Mouse (Mus musculus) kidney, postnatal 36 days (tissue): ENCODE measurements around the gene Zbtb9.

Source experiments
- DNase-seq, 2 experiments: peaks; one replicate each; pipeline ENCODE4 v3.0.0; 2021 to 2022; ENCODE audit warnings: mixed read lengths in 2 of 2

Zbtb9 gene

DNA sequence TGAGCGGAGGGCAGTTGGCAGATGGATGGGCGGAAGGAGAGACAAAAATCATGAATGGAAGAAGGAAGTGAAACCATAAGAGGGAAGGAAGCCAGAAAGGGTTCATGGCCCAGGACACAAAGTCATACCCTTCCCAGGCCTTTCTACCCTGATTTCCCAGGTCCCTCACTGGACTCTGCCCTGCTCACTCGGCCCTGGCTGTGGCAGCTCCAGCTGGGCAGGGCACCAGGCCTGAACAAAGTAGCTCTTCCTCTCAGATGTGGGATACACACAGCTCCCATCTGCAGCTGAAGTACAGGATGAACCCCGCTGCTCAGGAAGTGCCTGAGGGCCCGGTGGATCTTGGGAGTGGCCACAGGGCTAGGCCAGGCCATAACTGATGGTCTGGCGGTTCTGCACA is 69.9 kb downstream of the Zbtb9 start:
- peak; percentile 29 to 63 for DNase-seq

DNA sequence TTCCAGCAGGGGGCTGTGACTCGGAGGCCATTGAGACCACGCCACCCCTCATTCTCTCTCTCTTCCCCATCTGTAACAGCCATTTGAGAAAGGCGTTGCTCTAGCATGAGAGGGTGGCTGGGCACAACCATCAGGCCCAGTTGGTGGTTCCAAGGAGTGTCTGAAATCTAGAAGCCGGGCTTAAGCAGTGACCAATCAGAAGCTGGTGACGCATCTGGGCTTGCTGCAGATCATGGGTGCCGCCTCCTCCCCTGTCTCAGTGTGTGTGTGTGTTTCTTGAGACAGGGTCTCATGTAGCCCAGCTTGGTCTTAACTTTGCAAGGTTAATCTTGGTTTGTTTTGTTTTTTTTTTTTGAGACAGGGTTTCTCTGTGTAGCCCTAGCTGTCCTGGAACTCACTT is 72.2 kb downstream of the Zbtb9 start:
- no peak for DNase-seq

DNA sequence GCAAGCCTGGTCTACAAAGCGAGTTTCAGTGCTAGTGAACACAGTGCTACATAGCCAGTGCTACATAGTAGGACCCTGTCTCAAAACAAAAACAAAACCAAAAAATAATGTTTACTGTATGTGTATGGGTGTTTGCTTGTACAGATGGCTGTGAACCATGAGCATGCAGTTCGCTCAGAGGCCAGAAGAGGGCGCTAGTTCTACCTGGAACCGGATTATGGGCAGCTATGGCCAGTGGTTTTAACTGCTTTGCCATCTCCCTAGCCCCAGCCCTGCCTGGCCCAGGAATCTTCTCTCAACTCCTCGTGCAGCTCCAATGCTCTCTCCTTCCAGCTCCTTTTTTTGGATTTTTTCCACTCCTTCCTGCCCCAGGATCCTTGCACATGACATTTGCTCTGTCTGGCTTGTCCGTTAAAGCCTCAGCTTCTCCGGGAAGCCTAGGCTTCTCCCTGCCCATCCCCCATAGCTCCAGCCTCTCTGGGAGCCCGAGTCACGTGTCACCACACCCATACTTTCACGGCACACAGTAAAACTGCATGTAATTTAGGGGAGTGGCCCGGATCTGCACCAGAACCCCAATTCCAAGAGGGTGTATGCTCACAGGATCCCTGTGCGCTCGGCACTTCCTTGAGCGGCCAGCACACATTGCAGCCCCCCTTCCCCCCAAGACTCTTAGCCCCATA is 74.9 kb downstream of the Zbtb9 start:
- no peak for DNase-seq

DNA sequence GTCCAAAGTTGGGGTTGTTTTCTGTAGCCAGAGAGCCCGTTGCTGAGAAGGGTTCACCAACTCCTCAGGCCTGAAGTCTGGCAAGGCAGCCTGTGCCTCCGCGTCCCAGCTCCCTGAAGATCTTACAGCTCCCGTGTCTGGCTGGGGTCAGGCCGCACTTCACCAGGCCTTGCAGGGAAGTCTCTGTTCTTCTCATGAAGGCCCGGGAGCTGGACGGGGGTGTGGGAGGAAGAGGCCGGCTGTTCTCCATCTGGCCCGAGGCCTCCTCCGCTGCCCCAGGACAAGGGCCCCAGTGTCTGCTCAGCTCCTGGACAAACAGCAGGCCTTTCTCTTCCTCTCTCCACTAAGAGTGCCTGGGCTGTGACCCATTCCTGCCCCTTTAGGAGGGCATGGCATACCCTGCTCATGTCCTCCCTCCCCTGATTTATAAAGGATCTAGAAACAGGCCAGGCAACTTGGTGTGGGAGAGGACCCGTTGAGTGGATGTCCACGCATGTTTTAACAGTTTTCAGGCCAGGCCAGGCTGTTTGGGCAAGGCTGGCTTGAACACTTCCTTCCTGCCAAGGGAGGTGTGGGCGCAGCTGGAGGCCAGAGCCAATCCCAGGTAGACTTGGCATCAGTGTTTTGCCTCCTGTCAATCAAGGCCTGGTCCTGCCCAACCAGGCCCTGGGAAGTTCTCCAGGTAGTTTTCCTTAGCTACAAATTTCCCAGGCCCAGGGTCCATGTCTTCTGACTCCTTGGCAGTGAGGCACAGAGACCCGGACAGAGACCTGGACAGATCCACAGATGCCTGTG is 75.7 kb downstream of the Zbtb9 start:
- no peak for DNase-seq

DNA sequence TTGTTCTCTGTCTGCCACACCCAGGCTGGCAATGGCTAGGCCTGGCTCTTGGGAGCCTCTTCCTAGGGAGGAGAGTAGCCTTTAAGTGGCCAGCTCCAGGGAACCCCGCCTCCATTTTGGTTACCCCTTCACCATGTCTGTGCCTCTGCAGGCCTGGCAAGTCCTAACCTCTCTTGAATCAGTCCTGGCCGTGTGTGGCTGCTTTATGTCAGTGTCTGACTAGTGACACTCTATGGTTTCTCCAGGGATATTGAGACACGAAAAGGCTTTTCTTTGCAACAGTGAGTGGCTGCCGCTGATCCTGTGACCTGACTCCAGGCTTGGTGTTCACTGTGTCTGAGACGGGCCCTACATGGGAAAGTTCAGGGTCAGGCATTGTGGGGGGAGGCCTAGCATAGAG is 77.9 kb downstream of the Zbtb9 start:
- no peak for DNase-seq

DNA sequence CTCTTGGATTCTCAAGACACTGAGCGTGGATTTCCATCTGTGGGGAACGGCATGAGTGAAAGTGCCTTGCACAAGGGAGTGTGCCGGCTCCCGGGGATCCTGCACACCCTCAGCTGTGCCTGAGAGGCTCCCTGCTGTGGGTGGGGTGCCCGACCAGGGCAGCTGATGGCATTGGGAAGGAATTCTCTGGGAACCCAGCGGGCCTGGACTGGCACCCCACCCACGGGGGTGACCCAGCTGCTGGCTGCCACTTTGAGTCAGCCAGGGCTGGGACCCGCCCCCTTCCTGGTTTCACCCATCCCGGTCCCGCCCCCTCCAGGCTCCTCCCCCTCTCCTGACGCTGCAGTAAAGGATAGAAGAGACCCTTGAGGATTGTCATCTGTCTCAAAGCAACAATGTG is 78.5 kb downstream of the Zbtb9 start:
- peak; percentile 55 to 81 for DNase-seq

DNA sequence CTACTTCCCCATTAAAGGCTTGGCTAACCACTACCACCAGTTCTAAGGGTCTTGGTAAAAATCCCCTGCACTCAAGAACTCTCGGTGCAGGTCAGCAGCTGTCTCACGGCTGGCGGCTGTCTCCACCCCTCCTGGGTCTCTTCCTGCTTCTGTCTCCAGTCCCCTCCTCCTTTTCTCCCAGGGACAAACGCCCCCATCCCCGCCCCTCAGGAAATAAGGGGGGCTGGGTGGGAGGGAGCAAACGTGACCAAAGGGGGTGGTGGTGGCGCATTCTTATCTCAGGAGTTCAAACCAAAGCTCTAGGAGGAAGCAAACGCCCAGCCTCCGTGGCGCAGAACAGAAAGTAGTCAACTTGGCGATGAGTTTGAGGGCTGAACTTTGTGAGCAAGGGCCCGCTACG is 83.2 kb downstream of the Zbtb9 start:
- peak; percentile 80 to 83 for DNase-seq

DNA sequence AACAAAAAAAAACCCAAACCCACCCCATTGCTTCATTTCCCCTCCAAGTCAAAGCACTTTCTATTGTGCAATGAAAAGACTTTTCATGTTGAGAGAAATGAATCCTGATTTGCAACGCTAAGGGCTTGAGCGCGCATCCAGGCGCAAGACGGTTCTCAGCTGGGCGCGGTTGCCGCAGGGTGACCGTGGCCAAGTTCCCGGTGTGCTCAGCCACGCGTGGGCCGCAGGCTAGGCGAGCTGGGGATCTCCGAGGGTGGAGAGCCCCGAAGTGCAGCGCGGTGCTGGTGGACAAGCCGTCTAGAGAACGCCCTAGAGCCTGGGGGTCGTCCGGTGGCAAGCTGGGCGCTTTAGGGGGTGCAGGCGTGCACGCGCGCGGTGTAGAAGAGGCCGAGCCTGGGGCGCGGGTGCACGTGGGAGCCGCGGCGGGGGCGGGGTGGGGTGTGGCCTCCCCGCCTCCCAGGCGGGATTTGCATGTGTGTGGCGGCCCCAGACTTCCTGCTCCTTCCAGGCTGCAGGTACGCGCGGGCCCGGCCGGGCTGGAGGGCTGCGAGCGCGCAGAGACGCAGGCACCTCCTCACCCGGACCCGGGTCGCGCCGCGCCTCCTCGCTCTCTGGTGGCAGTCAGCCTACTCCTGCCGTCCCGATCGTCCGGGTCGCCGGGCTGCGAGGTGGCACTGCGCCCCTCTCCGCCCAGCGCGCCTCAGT is 84.0 kb downstream of the Zbtb9 start, which contains the start of gene Itpr3:
Itpr3 (plus strand) TSS at position 493 of the 705 bp plus-strand sequence.
- peak; percentile 75 to 85 for DNase-seq

DNA sequence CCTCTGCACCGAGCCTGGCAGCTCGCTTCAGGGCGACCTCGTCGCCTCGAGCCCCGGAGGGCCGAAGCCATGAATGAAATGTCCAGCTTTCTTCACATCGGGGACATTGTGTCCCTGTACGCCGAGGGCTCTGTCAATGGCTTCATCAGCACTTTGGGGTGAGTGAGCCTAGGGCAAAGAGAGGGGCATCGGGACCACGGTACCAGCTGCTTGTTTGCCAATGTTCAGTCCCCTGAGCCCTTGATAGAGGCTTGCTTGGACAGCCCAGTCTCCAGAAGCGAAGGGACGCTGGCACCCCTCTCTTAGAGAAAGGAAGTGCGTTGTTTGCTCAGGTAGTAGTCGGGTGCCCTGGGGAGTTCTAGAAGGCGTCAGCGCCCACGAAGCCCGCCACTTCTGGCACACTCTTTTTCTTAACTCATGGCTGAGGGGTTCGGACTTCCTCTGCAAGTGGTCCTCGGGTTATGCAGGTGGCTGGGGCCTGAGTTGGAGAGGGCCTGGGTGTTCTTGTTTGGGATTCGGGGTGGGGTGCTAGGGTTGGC is 84.6 kb downstream of the Zbtb9 start:
- DNase-seq = no peak
